Mouse (Mus musculus) ES-E14 (cell line): Measurements from ENCODE around the gene Aldh16a1. TPM values are rescaled to one million over a fixed set of nuclear protein-coding genes. Genes with fewer than 3 reads are reported as not detected.
"Not testable (repeated sequence)": the region's sequence is repeated elsewhere in the genome, so short reads cannot be mapped to it uniquely, and the experiment has no call there.

Experiments
- DNase-seq: peaks from one replicate; pipeline ENCODE4 v3.0.0-alpha.2; 2013; ENCODE audit warnings: low read depth, low spot score
- H3K27ac ChIP-seq: 2 replicates; pipeline ENCODE4 v1.5.1; 2012; ENCODE audit warnings: low read depth, mild to moderate bottlenecking, low read length, moderate library complexity, mixed read lengths; ENCODE audit not compliant: poor library complexity, insufficient read depth, severe bottlenecking
- H3K36me3 ChIP-seq: 2 replicates; pipeline ENCODE4 v1.6.1; 2012; ENCODE audit warnings: mild to moderate bottlenecking, low read length, moderate library complexity, mixed read lengths; ENCODE audit not compliant: control insufficient read depth, poor library complexity, insufficient read depth, severe bottlenecking
- H3K4me1 ChIP-seq, 2 experiments: fragments of 150-350 bp in 1 of 2; sonication (generic) in 1 of 2; 2 replicates each; pipeline ENCODE4 v1.6.1; 2012; ENCODE audit warnings: low read length in 2 of 2, mild to moderate bottlenecking in 1 of 2, mixed read lengths in 1 of 2; ENCODE audit not compliant: control insufficient read depth in 2 of 2, insufficient read depth in 2 of 2, poor library complexity in 1 of 2
- H3K4me3 ChIP-seq, 2 experiments: fragments of 150-350 bp in 1 of 2; sonication (generic) in 1 of 2; 2 replicates each; pipeline ENCODE4 v1.5.1; 2012; ENCODE audit warnings: low read length in 2 of 2, low read depth in 1 of 2, mild to moderate bottlenecking in 1 of 2, mixed read lengths in 1 of 2; ENCODE audit not compliant: insufficient read depth in 1 of 2, poor library complexity in 1 of 2, severe bottlenecking in 1 of 2
- H3K9ac ChIP-seq: 2 replicates; pipeline ENCODE4 v1.6.1; 2012; ENCODE audit warnings: low read depth, mild to moderate bottlenecking, low read length, mixed read lengths; ENCODE audit not compliant: poor library complexity, insufficient read depth, severe bottlenecking
- H3K9me3 ChIP-seq: fragments of 150-350 bp; sonication (generic); 2 replicates; pipeline ENCODE4 v1.6.1; 2012; ENCODE audit warnings: low read depth, mild to moderate bottlenecking, low read length; ENCODE audit not compliant: control insufficient read depth, insufficient read depth
- CHD2 ChIP-seq: IDR thresholded peaks from 2 replicates; pipeline ENCODE4 v1.6.1; 2014; ENCODE audit warnings: mild to moderate bottlenecking, low read depth, low read length, inconsistent platforms
- HCFC1 ChIP-seq: IDR thresholded peaks from 2 replicates; pipeline ENCODE4 v1.6.1; 2012; ENCODE audit warnings: low read length, inconsistent platforms, borderline replicate concordance; ENCODE audit not compliant: insufficient read depth
- MAFK ChIP-seq: IDR thresholded peaks from 2 replicates; pipeline ENCODE4 v1.6.1; 2014; ENCODE audit warnings: mild to moderate bottlenecking, low read depth, low read length, inconsistent platforms; ENCODE audit not compliant: insufficient read depth
- ZC3H11A ChIP-seq: IDR thresholded peaks from 2 replicates; pipeline ENCODE4 v1.6.1; 2012; ENCODE audit warnings: low read depth, mild to moderate bottlenecking, inconsistent platforms, low read length, borderline replicate concordance
- ZNF384 ChIP-seq: IDR thresholded peaks from 2 replicates; pipeline ENCODE4 v1.6.1; 2012; ENCODE audit warnings: low read depth, low read length, inconsistent platforms
- in situ Hi-C, 2 experiments: fragments of 600-800 bp; cut with MboI; formaldehyde crosslinking; loops; one replicate each; pipeline ENCODE4 v1.15.1; 2025; ENCODE audit warnings: low sequenced_read_pairs in 2 of 2, inconsistent platforms in 1 of 2; ENCODE audit not compliant: unreplicated experiment in 2 of 2
- total RNA-seq: library from RNA; depleted of rRNA; stranded (reverse); fragments of 300-350 nt; gene quantifications from 2 replicates; pipeline ENCODE4 v1.2.3, GENCODE M21; 2012

The Aldh16a1 gene
- total RNA-seq, 1 experiment: 108 TPM

- no peak for DNase-seq
- Histone ChIP-seq H3K27ac (peak overlapping the region; percentile 64), H3K36me3 (peaks cover under 1% of the 10 kb centered on the region; the same call in 1 of the 2 replicates), H3K9me3 (no peaks in the 10 kb centered on the region), H3K9ac (no peak overlapping the region), H3K4me3 (no peak overlapping the region), H3K4me1 (peaks cover 1 to 20% of the 10 kb centered on the region in 2 experiments; a peak in 2 of 4 replicates)
- no peak for TF ChIP-seq ZNF384
- no peak for TF ChIP-seq MAFK
- TF ChIP-seq HCFC1: no peak
- TF ChIP-seq CHD2: no peak
- no peak for TF ChIP-seq ZC3H11A
- in situ Hi-C loops: no loop called here
Measured at GRCm38 (mm10) chr7:45112529-45112928, 41.9 kb downstream of the Aldh16a1 start.

GRCm38 (mm10) chr7:45111940-45112339 lies 42.4 kb downstream of the Aldh16a1 start:
- Histone ChIP-seq H3K9ac (no peak overlapping the region), H3K9me3 (no peaks in the 10 kb centered on the region), H3K4me3 (no peak overlapping the region), H3K27ac (peak overlapping the region; percentile 64; the same call in 1 of the 2 replicates), H3K4me1 (peaks cover 1 to 22% of the 10 kb centered on the region in 2 experiments; a peak in 2 of 4 replicates), H3K36me3 (no peaks in the 10 kb centered on the region)
- TF ChIP-seq ZNF384: no peak
- no peak for TF ChIP-seq ZC3H11A
- no peak for TF ChIP-seq MAFK
- no peak for TF ChIP-seq CHD2
- no peak for TF ChIP-seq HCFC1
- peak; percentile 61 for DNase-seq
- in situ Hi-C loops: no loop called here

GRCm38 (mm10) chr7:45110089-45110488 lies 44.3 kb downstream of the Aldh16a1 start:
- H3K27ac ChIP-seq, H3K36me3 ChIP-seq, DNase-seq, H3K9me3 ChIP-seq, H3K4me3 ChIP-seq, H3K9ac ChIP-seq, in situ Hi-C loops: not testable (repeated sequence)
- peak; percentile 84 for TF ChIP-seq MAFK
- TF ChIP-seq ZNF384: 0 out of 2 replicates have a peak, but pooled peaks have one; percentile 11
- H3K4me1 ChIP-seq: peaks cover 4 to 28% of the 10 kb centered on the region in 2 experiments; a peak in 3 of 4 replicates

GRCm38 (mm10) chr7:45107052-45107645 lies 47.2 kb downstream of the Aldh16a1 start:
- in situ Hi-C loops: no loop called here
- peak overlapping the region; percentile 18; the same call in 1 of the 2 replicates for H3K27ac ChIP-seq
- H3K4me1 ChIP-seq: peaks cover 4 to 28% of the 10 kb centered on the region in 2 experiments; a peak in 3 of 4 replicates
- no peaks in the 10 kb centered on the region for H3K36me3 ChIP-seq
- TF ChIP-seq HCFC1: no peak
- no peak for TF ChIP-seq ZC3H11A
- no peak for TF ChIP-seq ZNF384
- TF ChIP-seq CHD2: no peak
- TF ChIP-seq MAFK: no peak
- H3K4me3 ChIP-seq: no peak overlapping the region
- H3K9me3 ChIP-seq: no peaks in the 10 kb centered on the region
- DNase-seq: no peak
- peak overlapping the region; percentile 50; the same call in 1 of the 2 replicates for H3K9ac ChIP-seq
